Mouse (Mus musculus): ENCODE measurements at regions not wholly inside any gene's neighbourhood (a gene's known extent, or its start where the extent isn't known, plus 50 kb on each side); places are given as distances from the start of the nearest gene placed in this dataset.

DNA sequence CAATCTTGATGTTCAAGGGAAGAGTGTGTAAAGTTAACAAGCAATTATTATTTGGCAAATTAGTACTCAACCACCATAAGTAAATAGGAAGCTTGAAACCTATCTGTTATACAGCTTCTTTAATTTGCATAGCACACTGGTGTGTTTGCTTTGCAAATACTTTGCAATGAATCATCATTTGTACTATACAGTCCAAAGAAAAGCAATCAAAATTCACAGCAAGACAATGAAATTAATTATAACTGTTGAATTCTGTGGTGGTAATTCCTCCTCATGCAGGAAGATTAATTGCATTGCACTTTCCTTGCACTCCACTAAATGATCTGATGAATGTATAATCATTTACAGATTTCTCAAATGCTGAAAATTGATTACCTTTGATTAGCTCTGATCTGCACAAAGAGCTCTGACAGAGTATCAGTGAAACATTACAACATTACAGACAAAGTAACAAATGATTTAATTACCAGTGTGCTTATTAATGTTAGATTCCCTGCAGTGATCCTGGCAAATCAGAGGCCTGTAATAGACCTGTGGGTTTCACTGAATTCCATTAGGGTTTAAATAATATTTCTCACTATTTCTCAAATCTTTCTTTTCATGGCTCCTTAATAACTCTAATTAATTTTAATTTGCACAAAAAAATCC, 457.9 kb downstream of the Prkd1 start:
- H3K9me3 ChIP-seq, result no peaks in the 10 kb centered on the region
- no peaks in the 10 kb centered on the region for H3K27me3 ChIP-seq
- no peak overlapping the region for H3K27ac ChIP-seq (replicated peaks)
- no peaks in the 10 kb centered on the region for H3K36me3 ChIP-seq
- peak; percentile 51 for ATAC-seq (ENCODE audit: low FRiP score, low read depth)
- H3K9ac ChIP-seq, result no peak overlapping the region
- 0 out of 2 replicates have a peak, but pooled peaks cover 4% of the 10 kb centered on the region for H3K4me1 ChIP-seq (replicated peaks)
- H3K4me2 ChIP-seq, result no peak overlapping the region
- H3K4me3 ChIP-seq, result no peak overlapping the region

DNA sequence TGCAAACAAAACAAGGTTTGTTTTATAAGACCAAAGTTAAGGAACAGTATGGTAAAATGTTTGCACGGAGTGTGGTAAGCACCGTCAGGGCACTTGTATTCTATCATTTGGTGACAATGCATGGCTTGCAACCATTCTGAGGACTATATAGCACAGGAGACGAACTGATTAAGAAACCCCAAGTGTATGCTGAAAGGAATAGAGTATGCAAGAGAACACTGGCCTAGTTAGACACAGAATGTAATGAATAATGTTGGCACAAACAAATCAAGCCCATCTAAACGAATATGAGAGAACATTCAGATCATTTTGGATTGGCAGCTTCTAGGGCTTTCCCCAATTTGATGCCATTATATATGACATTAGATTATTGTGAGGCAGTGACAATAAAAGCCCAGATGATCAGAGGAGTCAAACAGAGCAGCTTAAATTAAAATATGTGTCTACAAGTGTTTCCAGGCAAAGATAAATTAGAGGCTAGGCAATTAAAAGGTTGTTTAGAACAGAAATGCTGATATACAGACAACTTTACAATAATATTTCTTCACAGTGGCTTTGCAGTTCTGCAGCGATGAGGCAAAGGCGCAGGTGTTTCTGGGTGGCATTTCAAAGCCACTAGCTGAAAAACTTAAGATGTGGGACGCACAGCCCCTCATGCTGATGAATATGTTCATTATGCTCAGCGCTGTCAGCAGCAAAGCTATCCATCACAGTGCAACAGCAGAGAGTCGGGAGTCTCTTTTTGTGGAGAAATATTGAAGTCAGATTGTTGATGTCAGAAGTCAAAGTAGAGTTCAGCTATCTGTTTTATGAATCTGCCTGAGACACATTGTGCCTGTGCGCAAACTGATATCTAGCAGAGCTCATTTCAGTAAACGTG, 456.9 kb downstream of the Prkd1 start:
- Histone ChIP-seq H3K9me3 (no peaks in the 10 kb centered on the region), H3K36me3 (no peaks in the 10 kb centered on the region), H3K4me1 (replicated peaks) (0 out of 2 replicates have a peak, but pooled peaks cover 4% of the 10 kb centered on the region), H3K4me3 (no peak overlapping the region), H3K27me3 (no peaks in the 10 kb centered on the region), H3K9ac (no peak overlapping the region), H3K27ac (replicated peaks) (no peak overlapping the region), H3K4me2 (no peak overlapping the region)
- WGBS, result 46% methylated on average over 11 of the region's 11 CpGs
- ATAC-seq (ENCODE audit: low FRiP score, low read depth), result no peak

DNA sequence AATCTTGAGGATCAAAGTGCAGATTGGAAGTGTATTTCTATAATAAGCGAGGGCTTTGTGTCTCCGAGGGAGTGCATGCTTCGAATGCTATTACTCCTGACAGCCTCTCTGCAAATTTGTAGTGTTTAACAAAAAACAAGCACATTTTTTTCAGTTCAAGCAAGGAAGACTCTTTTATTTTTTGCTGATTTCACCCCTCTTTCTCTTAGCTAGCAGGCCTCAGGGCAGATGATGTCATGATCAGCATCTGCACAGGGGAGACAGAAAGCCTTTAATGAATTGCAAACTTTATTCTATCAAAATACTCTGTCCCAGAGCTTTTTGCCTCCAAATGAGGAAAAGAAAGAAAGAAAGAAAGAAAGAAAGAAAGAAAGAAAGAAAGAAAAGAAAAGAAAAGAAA, 455.4 kb downstream of the Prkd1 start:
- ATAC-seq (ENCODE audit: low FRiP score, low read depth), result no peak
- 0 out of 2 replicates have a peak, but pooled peaks cover 4% of the 10 kb centered on the region for H3K4me1 ChIP-seq (replicated peaks)
- H3K27me3 ChIP-seq, result no peaks in the 10 kb centered on the region
- no peak overlapping the region for H3K4me2 ChIP-seq
- 75% methylated on average over 3 of the region's 3 CpGs for WGBS
- H3K9ac ChIP-seq, result no peak overlapping the region
- no peak overlapping the region for H3K4me3 ChIP-seq
- no peaks in the 10 kb centered on the region for H3K36me3 ChIP-seq
- H3K9me3 ChIP-seq, result no peaks in the 10 kb centered on the region
- H3K27ac ChIP-seq (replicated peaks), result no peak overlapping the region

DNA sequence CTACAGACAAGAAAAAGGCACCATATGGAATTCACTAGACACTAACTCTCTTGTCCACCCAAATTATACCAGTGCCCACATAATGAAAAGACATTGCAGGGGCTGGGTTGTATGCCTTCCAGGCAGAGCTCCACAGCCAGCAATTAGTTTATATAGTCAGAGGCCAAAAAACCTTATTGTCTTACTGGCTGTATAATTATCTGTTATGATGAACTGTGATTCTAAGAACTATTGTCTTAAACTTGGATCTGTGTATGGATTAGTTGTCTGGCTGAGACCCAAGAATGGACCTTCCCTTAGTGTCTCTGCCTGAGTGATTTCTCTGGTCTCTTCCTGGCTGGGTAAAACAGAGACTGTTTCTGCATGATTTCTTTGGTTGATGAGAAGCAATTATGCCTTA, 454.2 kb downstream of the Prkd1 start:
- Histone ChIP-seq H3K27me3 (no peaks in the 10 kb centered on the region), H3K4me1 (replicated peaks) (0 out of 2 replicates have a peak, but pooled peaks cover 4% of the 10 kb centered on the region), H3K4me3 (no peak overlapping the region), H3K36me3 (no peaks in the 10 kb centered on the region), H3K4me2 (no peak overlapping the region), H3K9me3 (no peaks in the 10 kb centered on the region), H3K27ac (replicated peaks) (no peak overlapping the region), H3K9ac (no peak overlapping the region)
- ATAC-seq (ENCODE audit: low FRiP score, low read depth), result no peak

DNA sequence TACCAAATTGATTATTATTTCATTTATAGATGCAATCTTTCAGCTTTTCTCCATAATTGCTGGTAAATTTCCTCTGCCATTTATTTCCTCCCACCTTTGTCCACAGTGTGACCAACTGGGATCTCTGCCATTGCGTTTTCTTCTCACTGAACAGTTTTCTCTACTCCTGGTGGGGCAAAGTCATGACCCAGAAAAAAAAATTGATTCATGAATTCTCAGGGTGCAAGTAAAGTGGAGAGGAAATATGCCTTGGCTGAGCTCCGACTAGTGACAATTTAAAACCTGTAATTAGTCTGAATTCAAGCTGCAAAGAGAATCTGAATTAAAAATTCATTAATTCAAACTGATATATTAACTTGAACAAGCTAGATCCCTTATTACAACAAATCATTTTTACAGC, 452.6 kb downstream of the Prkd1 start:
- Histone ChIP-seq H3K9ac (no peak overlapping the region), H3K4me2 (no peak overlapping the region), H3K27me3 (no peaks in the 10 kb centered on the region), H3K9me3 (no peaks in the 10 kb centered on the region), H3K4me1 (replicated peaks) (0 out of 2 replicates have a peak, but pooled peaks cover 4% of the 10 kb centered on the region), H3K27ac (replicated peaks) (no peak overlapping the region), H3K36me3 (no peaks in the 10 kb centered on the region), H3K4me3 (no peak overlapping the region)
- 39% methylated on average over 2 of the region's 2 CpGs for WGBS
- no peak for ATAC-seq (ENCODE audit: low FRiP score, low read depth)

DNA sequence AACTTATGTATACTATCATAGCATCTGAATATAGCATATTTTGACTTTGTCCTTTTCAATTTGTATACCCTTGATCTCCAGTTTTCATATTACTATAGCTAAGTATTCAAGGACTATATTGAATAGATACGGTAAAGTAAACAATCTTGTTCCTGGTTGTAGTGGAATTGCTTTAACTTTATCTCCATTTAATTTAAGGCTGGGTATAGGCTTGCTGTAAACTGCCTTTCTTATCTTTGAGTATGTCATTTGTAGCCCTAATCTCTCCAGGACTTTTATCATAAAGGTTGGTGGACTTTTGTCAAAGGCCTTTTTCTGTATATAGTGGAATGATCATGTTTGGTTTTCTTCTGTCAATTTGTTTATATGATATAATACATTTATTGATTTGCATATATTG, 407.8 kb downstream of the Prkd1 start:
- no peaks in the 10 kb centered on the region for H3K36me3 ChIP-seq
- H3K9ac ChIP-seq, result no peak overlapping the region
- H3K4me3 ChIP-seq, result no peak overlapping the region
- H3K4me2 ChIP-seq, result no peak overlapping the region
- no peaks in the 10 kb centered on the region for H3K27me3 ChIP-seq
- ATAC-seq (ENCODE audit: low FRiP score, low read depth), result no peak
- no peaks in the 10 kb centered on the region for H3K4me1 ChIP-seq (replicated peaks)
- no peak overlapping the region for H3K27ac ChIP-seq (replicated peaks)
- 95% methylated on average over 1 of the region's 1 CpGs for WGBS
- H3K9me3 ChIP-seq, result no peaks in the 10 kb centered on the region

DNA sequence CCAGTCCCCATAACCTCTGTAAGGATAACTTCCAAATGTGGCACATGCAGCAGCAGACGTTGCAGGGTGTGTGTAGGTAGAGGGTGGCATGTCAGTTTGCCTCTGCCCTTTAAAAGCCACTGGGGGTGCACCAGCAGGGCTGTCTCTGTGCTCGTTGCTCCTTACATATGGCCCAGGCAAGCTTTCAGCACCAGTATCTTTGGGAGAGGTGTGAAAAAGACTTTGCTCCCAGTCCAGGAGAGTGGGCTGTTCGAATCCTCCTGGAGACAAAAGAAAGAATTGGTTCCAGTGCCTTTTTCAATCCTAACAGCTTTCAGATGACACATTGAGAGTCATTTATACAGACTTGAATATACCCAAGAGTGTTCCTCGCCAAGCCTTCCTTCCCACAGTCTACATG, 390.0 kb downstream of the Prkd1 start:
- H3K9ac ChIP-seq, result no peak overlapping the region
- no peak overlapping the region for H3K27ac ChIP-seq (replicated peaks)
- H3K36me3 ChIP-seq, result no peaks in the 10 kb centered on the region
- WGBS, result 79% methylated on average over 4 of the region's 4 CpGs
- H3K4me1 ChIP-seq (replicated peaks), result no peaks in the 10 kb centered on the region
- no peaks in the 10 kb centered on the region for H3K9me3 ChIP-seq
- H3K27me3 ChIP-seq, result no peaks in the 10 kb centered on the region
- no peak overlapping the region for H3K4me2 ChIP-seq
- no peak overlapping the region for H3K4me3 ChIP-seq
- no peak for ATAC-seq (ENCODE audit: low FRiP score, low read depth)

DNA sequence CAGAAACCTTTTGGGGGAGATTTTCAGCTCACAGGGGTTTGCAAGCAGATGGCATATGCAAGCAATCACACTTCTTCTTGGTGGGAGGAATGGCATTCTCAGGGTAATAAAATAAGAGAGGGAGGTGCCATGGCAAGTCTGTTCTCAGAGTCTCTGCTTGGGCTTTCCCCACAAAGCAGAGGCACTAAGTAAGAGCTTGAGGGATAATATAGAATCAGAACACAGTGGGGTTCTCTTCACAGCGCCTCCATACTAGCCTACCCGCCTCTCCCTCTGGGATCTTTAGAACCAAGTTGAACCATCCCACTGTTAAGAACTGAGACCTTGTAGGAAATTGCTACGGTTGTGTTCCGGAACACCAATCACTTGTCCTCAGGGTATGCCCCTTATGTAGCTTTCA, 387.8 kb downstream of the Prkd1 start:
- no peaks in the 10 kb centered on the region for H3K4me1 ChIP-seq (replicated peaks)
- no peak overlapping the region for H3K9ac ChIP-seq
- no peak overlapping the region for H3K4me3 ChIP-seq
- no peak overlapping the region for H3K4me2 ChIP-seq
- ATAC-seq (ENCODE audit: low FRiP score, low read depth), result no peak
- no peaks in the 10 kb centered on the region for H3K9me3 ChIP-seq
- no peak overlapping the region for H3K27ac ChIP-seq (replicated peaks)
- 74% methylated on average over 4 of the region's 4 CpGs for WGBS
- H3K27me3 ChIP-seq, result no peaks in the 10 kb centered on the region
- no peaks in the 10 kb centered on the region for H3K36me3 ChIP-seq

DNA sequence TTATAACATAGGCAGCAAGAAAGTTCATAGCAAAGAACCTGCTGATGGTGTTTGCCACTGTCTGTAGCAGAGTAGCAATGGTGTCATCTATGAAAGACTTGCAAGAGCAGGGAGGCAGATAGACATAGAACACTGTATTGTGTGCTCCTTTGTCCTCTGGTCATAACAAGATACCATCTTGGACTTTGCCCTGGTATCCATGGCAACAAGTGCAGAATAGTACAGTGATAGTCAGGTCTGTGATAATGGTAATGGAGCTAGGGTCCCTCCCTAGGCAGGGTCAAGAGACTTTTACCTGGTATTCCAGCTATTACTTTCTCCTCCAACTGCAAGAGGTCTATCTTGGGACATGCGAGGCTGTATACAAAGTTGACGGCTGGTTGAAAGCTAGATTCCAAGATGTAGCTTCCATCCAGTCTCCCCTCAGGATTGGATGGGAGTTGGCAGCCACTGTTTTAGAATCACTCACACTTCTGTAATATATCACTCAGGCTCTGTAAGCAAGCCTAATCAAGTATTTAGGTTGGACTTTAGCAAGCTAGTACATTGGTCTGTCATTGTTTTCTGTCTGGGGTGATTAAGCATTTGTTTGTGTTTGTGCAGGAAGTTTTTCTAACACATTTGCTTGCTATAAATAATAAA, 375.5 kb downstream of the Prkd1 start:
- H3K9ac ChIP-seq, result no peak overlapping the region
- H3K4me1 ChIP-seq (replicated peaks), result no peaks in the 10 kb centered on the region
- ATAC-seq (ENCODE audit: low FRiP score, low read depth), result no peak
- 87% methylated on average over 2 of the region's 2 CpGs for WGBS
- no peak overlapping the region for H3K4me2 ChIP-seq
- H3K27me3 ChIP-seq, result no peaks in the 10 kb centered on the region
- H3K36me3 ChIP-seq, result no peaks in the 10 kb centered on the region
- no peak overlapping the region for H3K27ac ChIP-seq (replicated peaks)
- no peak overlapping the region for H3K4me3 ChIP-seq
- H3K9me3 ChIP-seq, result no peaks in the 10 kb centered on the region

DNA sequence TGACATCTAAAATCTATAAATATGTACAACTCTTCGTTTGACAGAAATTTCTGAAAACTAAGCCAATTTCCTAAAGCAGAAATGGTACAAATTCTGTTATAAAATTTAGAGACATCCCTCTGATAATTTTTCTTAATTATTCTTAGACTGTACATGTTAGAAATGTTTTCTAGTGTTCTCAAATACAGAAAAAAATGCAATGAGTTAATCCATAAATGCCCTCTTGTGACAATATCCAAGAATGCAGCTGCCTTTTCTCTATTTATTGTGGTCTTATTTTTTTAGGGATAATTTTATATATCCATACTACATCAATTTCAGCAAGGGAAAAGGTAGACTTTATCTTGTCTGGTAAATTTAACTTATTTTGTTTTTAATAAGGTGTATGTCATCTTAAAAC, 367.3 kb downstream of the Prkd1 start:
- Histone ChIP-seq H3K4me2 (no peak overlapping the region), H3K4me3 (no peak overlapping the region), H3K9ac (no peak overlapping the region), H3K36me3 (no peaks in the 10 kb centered on the region), H3K27ac (replicated peaks) (no peak overlapping the region), H3K27me3 (no peaks in the 10 kb centered on the region), H3K4me1 (replicated peaks) (no peaks in the 10 kb centered on the region), H3K9me3 (no peaks in the 10 kb centered on the region)
- ATAC-seq (ENCODE audit: low FRiP score, low read depth), result no peak
- WGBS, result 67% methylated on average over 1 of the region's 1 CpGs

Measured in hindbrain, embryonic 15.5 days (tissue).